Mouse (Mus musculus): ENCODE data around the gene Sypl2.

GRCm38 (mm10) chr3:108226558-108227350, at the start of gene Sypl2:
- TF ChIP-seq POLR2A (IDR thresholded peaks at IDR 0.05; ENCODE audit: low read depth, low read length) (no peak), CTCF (IDR thresholded peaks at IDR 0.05; ENCODE audit: extremely low read depth, insufficient read depth, insufficient read length, insufficient replicate concordance) (no peak)

Measured in spleen, adult 2 months (tissue).